Mouse (Mus musculus) heart, adult 2 months (tissue): ENCODE data around the gene Trim30a. TPM values are rescaled to one million over a fixed set of nuclear protein-coding genes. Genes with fewer than 3 reads are reported as not detected.

Source experiments
- DNase-seq, 2 experiments: peaks; one replicate each; pipeline ENCODE4 v3.0.0; 2021
- H3K27ac ChIP-seq: fragments of 200-600 bp; 2 replicates; pipeline ENCODE4 v1.8.1; 2022
- H3K27me3 ChIP-seq: fragments of 200-500 bp; 2 replicates; pipeline ENCODE4 v1.6.1; 2012; ENCODE audit warnings: mild to moderate bottlenecking, low read length, inconsistent platforms, mixed read lengths; ENCODE audit not compliant: control insufficient read depth, insufficient read depth
- H3K36me3 ChIP-seq: fragments of 200-500 bp; 2 replicates; pipeline ENCODE4 v1.6.1; 2012; ENCODE audit warnings: low read length, inconsistent platforms; ENCODE audit not compliant: control insufficient read depth, insufficient read depth
- H3K4me1 ChIP-seq: fragments of 200-500 bp; 2 replicates; pipeline ENCODE4 v1.6.1; 2011; ENCODE audit warnings: low read length; ENCODE audit not compliant: control insufficient read depth, insufficient read depth
- H3K4me3 ChIP-seq: fragments of 200-600 bp; 2 replicates; pipeline ENCODE4 v1.8.1; 2022
- H3K79me2 ChIP-seq: fragments of 200-500 bp; replicated peaks from 2 replicates; pipeline ENCODE4 v1.6.1; 2012; ENCODE audit warnings: mild to moderate bottlenecking, inconsistent platforms, low read length, moderate library complexity, mixed read lengths; ENCODE audit not compliant: control insufficient read depth, insufficient read depth
- H3K9ac ChIP-seq: fragments of 200-500 bp; 2 replicates; pipeline ENCODE4 v1.6.1; 2012; ENCODE audit warnings: low read depth, mild to moderate bottlenecking, control low read depth, inconsistent platforms, low read length, mixed read lengths
- CTCF ChIP-seq: fragments of 200-600 bp; IDR thresholded peaks from 2 replicates; pipeline ENCODE4 v1.8.1; 2022; ENCODE audit warnings: antibody characterized with exemption, mild to moderate bottlenecking, moderate library complexity
- EP300 ChIP-seq: fragments of 200-500 bp; IDR thresholded peaks from 2 replicates; pipeline ENCODE4 v1.6.1; 2011; ENCODE audit warnings: low read depth, low read length, control low read depth; ENCODE audit not compliant: insufficient read depth
- POLR2A ChIP-seq: fragments of 200-500 bp; IDR thresholded peaks from 2 replicates; pipeline ENCODE4 v1.6.1; 2011; ENCODE audit warnings: mild to moderate bottlenecking, low read depth, low read length, control low read depth; ENCODE audit not compliant: insufficient read depth
- WGBS: fragments of 180-500 bp; shearing (Covaris S2); methylation state at CpG from one replicate; pipeline ENCODE4 v1.1.7; 2018; 5-methylcytosine and 5-hydroxymethylcytosine counted together
- intact Hi-C: fragments of 180-260 bp; cut with DNase I; formaldehyde crosslinking; loops from one replicate; pipeline ENCODE4 v1.15.1; 2025
- polyA plus RNA-seq: library from polyadenylated mRNA; depleted of rRNA; stranded (reverse); fragments of >200 nt; gene quantifications from 2 replicates; pipeline ENCODE4 v1.2.3, GENCODE M21; 2012
- total RNA-seq, 2 experiments: library from RNA; stranded (reverse); gene quantifications; 2 replicates each; pipeline ENCODE4 v1.2.3; 2021

Trim30a gene
- total and polyA plus RNA-seq, 3 experiments: 2.6 to 3.6 (median 3.5) TPM

DNA sequence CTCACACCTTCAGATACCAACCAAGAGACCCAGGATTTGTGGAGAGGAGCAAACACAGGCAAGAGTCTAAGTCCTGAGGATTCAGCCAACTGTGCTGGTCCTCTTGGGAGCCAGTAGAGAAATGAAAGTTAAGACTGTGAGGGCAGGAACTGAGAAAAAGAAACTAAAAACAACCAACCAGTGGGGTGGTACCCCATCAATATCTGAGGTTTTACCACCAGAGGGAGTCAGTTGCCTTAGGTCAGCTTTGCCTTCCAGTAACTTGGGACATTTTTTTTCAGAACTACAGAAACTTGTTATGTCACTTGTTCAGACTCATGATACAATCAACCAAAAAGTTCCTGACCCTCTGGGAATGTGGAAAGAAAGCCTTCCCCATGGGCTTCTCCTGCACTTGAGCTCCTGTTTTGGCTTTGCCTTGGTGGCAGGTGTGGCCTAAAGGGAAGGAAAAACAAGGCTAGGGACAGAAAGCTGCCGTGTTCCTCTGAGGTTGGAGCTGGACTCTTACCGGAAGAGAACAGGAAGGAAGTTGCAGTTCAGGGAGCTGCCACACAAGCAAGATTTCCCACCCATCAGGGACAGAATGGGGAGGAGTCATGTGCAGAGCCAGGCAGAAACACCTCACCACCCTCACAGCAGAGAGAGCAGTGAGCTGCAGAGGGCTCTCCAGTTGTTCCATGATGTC, 18.9 kb downstream of the Trim30a start:
- peak; percentile 40 to 57 for DNase-seq
- H3K4me3 ChIP-seq: peak overlapping the region; percentile 38
- no peaks in the 10 kb centered on the region for H3K27me3 ChIP-seq
- TF ChIP-seq POLR2A (peak; percentile 75), EP300 (peak; percentile 79; the same call in 1 of the 2 replicates), CTCF (peak; percentile 69)
- 17% methylated on average over 2 of the region's 2 CpGs for WGBS
- peaks cover 10% of the 10 kb centered on the region for H3K4me1 ChIP-seq
- H3K79me2 ChIP-seq: no peaks in the 10 kb centered on the region
- H3K36me3 ChIP-seq: peaks cover 3% of the 10 kb centered on the region; the same call in 1 of the 2 replicates
- peak overlapping the region; percentile 76 for H3K27ac ChIP-seq
- peak overlapping the region; percentile 57; the same call in 1 of the 2 replicates for H3K9ac ChIP-seq
- intact Hi-C loops: loop anchor here (10.0 kb wide), 1 partner anchor 241 kb away; no protein-coding TSS in a partner anchor

- Histone ChIP-seq H3K27ac (no peak overlapping the region), H3K4me1 (peaks cover 3% of the 10 kb centered on the region), H3K27me3 (no peaks in the 10 kb centered on the region), H3K79me2 (no peaks in the 10 kb centered on the region), H3K4me3 (no peak overlapping the region), H3K9ac (no peak overlapping the region), H3K36me3 (no peaks in the 10 kb centered on the region)
- TF ChIP-seq CTCF: no peak
- 80% methylated on average over 3 of the region's 3 CpGs for WGBS
- intact Hi-C loops: no loop called here
- DNase-seq: no peak
These were observed 60.5 kb downstream of the Trim30a start for GRCm38 (mm10) chr7:104404460-104404950.

GRCm38 (mm10) chr7:104401140-104401539, 63.9 kb downstream of the Trim30a start:
- no peaks in the 10 kb centered on the region for H3K27me3 ChIP-seq
- no peak overlapping the region for H3K4me3 ChIP-seq
- no peaks in the 10 kb centered on the region for H3K36me3 ChIP-seq
- peak in 1 of 2 experiments; percentile 6 for DNase-seq
- no peak overlapping the region for H3K27ac ChIP-seq
- intact Hi-C loops: no loop called here
- no peak for TF ChIP-seq EP300
- TF ChIP-seq POLR2A: no peak
- TF ChIP-seq CTCF: no peak
- no peak overlapping the region for H3K9ac ChIP-seq
- peaks cover 3% of the 10 kb centered on the region for H3K4me1 ChIP-seq
- H3K79me2 ChIP-seq: no peaks in the 10 kb centered on the region

DNA sequence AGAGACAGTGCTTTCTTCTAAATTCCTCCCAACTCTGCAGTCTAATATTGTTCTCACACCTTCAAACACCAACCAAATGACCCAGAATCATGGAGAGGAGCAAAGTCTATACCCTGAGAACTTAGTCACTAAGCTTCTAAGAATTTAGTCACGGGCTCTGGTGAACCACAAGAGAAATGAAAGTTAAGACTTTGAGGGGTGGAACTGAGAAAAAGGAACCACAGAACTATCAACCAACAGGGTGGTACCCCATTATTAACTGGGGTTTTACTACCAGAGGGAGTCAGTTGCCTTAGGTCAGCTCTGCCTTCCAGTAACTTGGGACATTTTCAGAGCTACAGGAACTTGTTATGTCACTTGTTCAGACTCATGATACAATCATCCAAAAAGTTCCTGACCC, 64.3 kb downstream of the Trim30a start, which contains the start of gene Trim30c:
Gene Trim30c (minus strand): TSS at position 140 of the 400 bp plus-strand sequence.
- no peak for DNase-seq
- peaks cover 3% of the 10 kb centered on the region for H3K4me1 ChIP-seq
- H3K79me2 ChIP-seq: no peaks in the 10 kb centered on the region
- TF ChIP-seq POLR2A: no peak
- TF ChIP-seq CTCF: no peak
- no peak for TF ChIP-seq EP300
- 76% methylated on average over 1 of the region's 1 CpGs for WGBS
- H3K36me3 ChIP-seq: no peaks in the 10 kb centered on the region
- H3K9ac ChIP-seq: no peak within 1 kb of the TSS
- no peaks in the 10 kb centered on the region for H3K27me3 ChIP-seq
- no peak within 1 kb of the TSS for H3K4me3 ChIP-seq
- intact Hi-C loops: no loop called here
- no peak within 1 kb of the TSS for H3K27ac ChIP-seq

DNA sequence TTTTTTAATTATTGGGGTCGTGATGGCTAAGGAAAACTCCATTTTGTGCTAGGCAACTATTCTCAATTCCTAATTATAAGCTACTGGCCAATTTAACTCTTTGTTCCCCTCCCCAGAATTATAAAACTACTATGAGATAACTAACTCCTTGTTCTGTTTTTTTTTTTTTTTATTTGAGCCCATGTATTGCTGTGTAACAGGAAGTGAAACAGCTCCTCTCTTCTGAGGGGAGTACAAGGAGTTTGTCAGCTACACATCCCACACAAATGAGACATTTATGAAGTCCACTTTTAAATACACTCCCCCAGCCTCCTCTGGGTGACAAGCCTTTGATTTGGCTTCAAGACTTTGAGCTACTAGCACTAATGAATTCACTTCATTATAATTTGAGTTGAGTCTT, 66.5 kb downstream of the Trim30a start:
- Histone ChIP-seq H3K27ac (no peak overlapping the region), H3K79me2 (no peaks in the 10 kb centered on the region), H3K9ac (no peak overlapping the region), H3K36me3 (no peaks in the 10 kb centered on the region), H3K4me1 (peaks cover 3% of the 10 kb centered on the region), H3K4me3 (no peak overlapping the region), H3K27me3 (no peaks in the 10 kb centered on the region)
- no peak for DNase-seq
- no peak for TF ChIP-seq EP300
- no peak for TF ChIP-seq POLR2A
- no peak for TF ChIP-seq CTCF
- WGBS: 66% methylated on average over 1 of the region's 1 CpGs
- intact Hi-C loops: no loop called here

GRCm38 (mm10) chr7:104369736-104370414, 95.1 kb downstream of the Trim30a start, which contains the start of gene Trim30b:
Gene Trim30b (minus strand): TSS chr7:104369884.
- peak; percentile 34 to 54 for DNase-seq
- WGBS: 62% methylated on average over 1 of the region's 1 CpGs
- peak; percentile 51 for TF ChIP-seq CTCF
- no peak for TF ChIP-seq EP300
- no peak for TF ChIP-seq POLR2A

More at GRCm38 (mm10) chr7:104369736-104370414, 95.1 kb downstream of the Trim30a start, which contains the start of gene Trim30b:
- Histone ChIP-seq H3K27ac (peak within 1 kb of the TSS; percentile 51), H3K36me3 (no peaks in the 10 kb centered on the region), H3K4me3 (no peak within 1 kb of the TSS), H3K27me3 (no peaks in the 10 kb centered on the region), H3K9ac (no peak within 1 kb of the TSS), H3K4me1 (no peaks in the 10 kb centered on the region; the same call in 1 of the 2 replicates), H3K79me2 (no peaks in the 10 kb centered on the region)
- intact Hi-C loops: no loop called here
